Mouse (Mus musculus): ENCODE measurements at regions not wholly inside any gene's neighbourhood (a gene's known extent, or its start where the extent isn't known, plus 50 kb on each side); places are given as distances from the start of the nearest gene placed in this dataset.

- DNase-seq = no peak
- intact Hi-C loops (cut with DNase I) = no loop called here
Measured at GRCm38 (mm10) chr16:65916831-65917230, 101.8 kb downstream of the Vgll3 start.

- DNase-seq = no peak
- intact Hi-C loops (cut with DNase I) = no loop called here
Measured at GRCm38 (mm10) chr16:65925986-65926385, 110.9 kb downstream of the Vgll3 start.

- no peak for DNase-seq
- intact Hi-C loops (cut with DNase I) = no loop called here
Measured at GRCm38 (mm10) chr16:65963829-65964228, 148.8 kb downstream of the Vgll3 start.

- intact Hi-C loops (cut with DNase I) = no loop called here
- no peak for DNase-seq
Measured at GRCm38 (mm10) chr16:65964260-65964659, 149.2 kb downstream of the Vgll3 start.

GRCm38 (mm10) chr16:65977075-65977474 is 162.0 kb downstream of the Vgll3 start:
- intact Hi-C loops (cut with DNase I) = no loop called here

GRCm38 (mm10) chr16:65987186-65987585 is 172.1 kb downstream of the Vgll3 start:
- no peak for DNase-seq
- intact Hi-C loops (cut with DNase I) = no loop called here

More at GRCm38 (mm10) chr16:65977075-65977474, 162.0 kb downstream of the Vgll3 start:
- no peak for DNase-seq

- intact Hi-C loops (cut with DNase I) = no loop called here
Measured at GRCm38 (mm10) chr16:65999343-65999742, 184.3 kb downstream of the Vgll3 start.

GRCm38 (mm10) chr16:66000728-66001273 is 185.7 kb downstream of the Vgll3 start:
- intact Hi-C loops (cut with DNase I) = loop anchor here (10.0 kb wide), 1 partner anchor 286 kb away; no protein-coding TSS in a partner anchor
- DNase-seq = no peak

More at GRCm38 (mm10) chr16:65999343-65999742, 184.3 kb downstream of the Vgll3 start:
- DNase-seq = no peak

GRCm38 (mm10) chr16:66004689-66005088 is 189.6 kb downstream of the Vgll3 start:
- intact Hi-C loops (cut with DNase I) = loop anchor here (5.0 to 10.0 kb wide), 2 partner anchors 207 to 290 kb away; no protein-coding TSS in a partner anchor
- DNase-seq = no peak

GRCm38 (mm10) chr16:66005954-66006580 is 191.0 kb downstream of the Vgll3 start:
- intact Hi-C loops (cut with DNase I) = loop anchor here (5.0 to 10.0 kb wide), 2 partner anchors 209 to 291 kb away; no protein-coding TSS in a partner anchor
- DNase-seq = no peak

GRCm38 (mm10) chr16:66013608-66014007 is 198.6 kb downstream of the Vgll3 start:
- intact Hi-C loops (cut with DNase I) = loop anchor here (5.0 kb wide), 1 partner anchor 381 kb away; no protein-coding TSS in a partner anchor
- DNase-seq = no peak

- no peak for DNase-seq
- intact Hi-C loops (cut with DNase I) = loop anchor here (5.0 kb wide), 1 partner anchor 383 kb away; no protein-coding TSS in a partner anchor
Measured at GRCm38 (mm10) chr16:66014861-66015602, 200.0 kb downstream of the Vgll3 start.

- intact Hi-C loops (cut with DNase I) = no loop called here
- DNase-seq = no peak
Measured at GRCm38 (mm10) chr16:66017040-66017439, 202.0 kb downstream of the Vgll3 start.

GRCm38 (mm10) chr16:66023397-66023796 is 208.3 kb downstream of the Vgll3 start:
- DNase-seq = no peak
- intact Hi-C loops (cut with DNase I) = no loop called here
